Mouse (Mus musculus): ENCODE data around the gene Lenep. TPM values are rescaled to one million over a fixed set of nuclear protein-coding genes. Genes with fewer than 3 reads are reported as not detected.

Lenep gene
- polyA plus RNA-seq, 1 experiment from 2014 or later = 2.3 TPM

DNA sequence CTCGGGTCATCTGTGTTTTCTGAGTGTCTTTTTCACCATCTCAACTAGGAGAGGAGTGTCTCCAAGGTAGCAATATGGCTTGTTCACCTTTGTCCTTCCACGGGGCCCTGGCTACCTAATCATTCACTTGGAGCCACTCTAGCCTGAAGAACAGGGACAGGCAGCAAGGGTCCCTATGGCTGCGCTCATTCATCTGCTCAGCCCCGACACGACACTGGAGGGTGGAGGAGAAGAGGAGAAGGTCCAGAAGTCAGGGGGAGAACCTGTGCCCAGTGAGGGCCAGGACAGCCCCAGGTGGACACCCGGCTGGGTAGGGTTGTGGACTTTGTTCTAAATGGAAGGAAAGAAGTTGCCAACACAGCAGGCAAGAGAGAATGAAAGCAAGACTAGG, 47.1 kb downstream of the Lenep start:
- 80% methylated on average over 6 of the region's 6 CpGs for WGBS
- ATAC-seq (replicated peaks) = no peak
- Histone ChIP-seq H3K4me1 (peaks cover 7% of the 10 kb centered on the region), H3K9ac (no peak overlapping the region), H3K27ac (no peak overlapping the region), H3K4me2 (no peak overlapping the region), H3K36me3 (replicated peaks) (no peaks in the 10 kb centered on the region), H3K9me3 (no peaks in the 10 kb centered on the region), H3K27me3 (replicated peaks) (no peaks in the 10 kb centered on the region), H3K4me3 (no peak overlapping the region)

DNA sequence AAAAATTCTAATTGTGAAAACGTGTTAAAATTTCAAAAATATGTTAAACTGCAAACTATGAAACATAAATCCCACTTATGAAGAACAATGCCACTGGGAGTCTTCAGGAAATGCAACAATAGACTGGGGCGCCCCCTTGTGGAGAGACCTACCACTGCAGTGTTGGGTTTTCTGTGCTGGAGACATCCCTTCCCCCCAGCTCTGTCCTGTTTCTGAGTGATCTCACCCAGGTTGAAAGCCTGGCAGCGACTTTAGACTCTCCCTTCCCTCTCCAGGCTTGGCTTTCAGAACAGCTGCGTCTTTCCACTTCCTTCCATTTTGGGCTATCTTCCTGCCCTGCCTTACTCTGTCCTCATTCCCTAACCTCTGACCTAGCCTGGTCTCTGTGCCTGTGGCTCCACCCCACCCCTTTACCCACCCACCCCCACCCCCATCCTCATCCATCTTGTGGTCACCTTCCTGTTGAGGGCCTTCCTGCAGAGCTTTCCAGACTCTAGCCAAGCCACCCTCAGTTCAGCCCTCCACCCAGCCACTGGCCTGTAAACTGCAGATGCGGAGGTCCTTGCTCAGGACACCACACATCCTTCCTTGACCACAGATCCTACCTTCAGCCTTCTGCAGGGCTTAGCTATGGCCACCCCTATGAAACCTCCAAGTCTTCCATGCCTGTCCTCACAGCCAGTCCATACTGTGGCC, 47.6 kb downstream of the Lenep start:
- no peaks in the 10 kb centered on the region for H3K27me3 ChIP-seq (replicated peaks)
- H3K4me2 ChIP-seq = no peak overlapping the region
- no peak for ATAC-seq (replicated peaks)
- no peak overlapping the region for H3K9ac ChIP-seq
- no peak overlapping the region for H3K27ac ChIP-seq
- no peaks in the 10 kb centered on the region for H3K9me3 ChIP-seq
- H3K36me3 ChIP-seq (replicated peaks) = no peaks in the 10 kb centered on the region
- peaks cover 11% of the 10 kb centered on the region for H3K4me1 ChIP-seq
- WGBS = 19% methylated on average over 5 of the region's 5 CpGs
- H3K4me3 ChIP-seq = no peak overlapping the region

- no peak overlapping the region for H3K9ac ChIP-seq
- no peaks in the 10 kb centered on the region for H3K36me3 ChIP-seq (replicated peaks)
- peaks cover 8% of the 10 kb centered on the region; the same call in 1 of the 2 replicates for H3K27me3 ChIP-seq (replicated peaks)
- no peaks in the 10 kb centered on the region for H3K9me3 ChIP-seq
- no peak for ATAC-seq (replicated peaks)
- H3K4me3 ChIP-seq = no peak overlapping the region
- WGBS = 82% methylated on average over 5 of the region's 5 CpGs
- H3K4me2 ChIP-seq = no peak overlapping the region
- H3K4me1 ChIP-seq = peaks cover 20% of the 10 kb centered on the region
- no peak overlapping the region for H3K27ac ChIP-seq
These were observed 51.3 kb downstream of the Lenep start for GRCm38 (mm10) chr3:89351271-89351670.

Other genes starting within 250 kb of the Lenep start
- 59.6 and 59.8 TPM in 2 replicates for gene Hcn3, start 242.6 kb downstream of the Lenep start, polyA plus RNA-seq (2015; fragmentation: Nextera tagmentation; extraction: Ambion mirVana)
- 22.4 and 26.7 TPM in 2 replicates for gene Clk2, start 238.0 kb downstream of the Lenep start, polyA plus RNA-seq (2015; fragmentation: Nextera tagmentation; extraction: Ambion mirVana)
- 144 and 146 TPM in 2 replicates for gene Scamp3, start 225.3 kb downstream of the Lenep start, polyA plus RNA-seq (2015; fragmentation: Nextera tagmentation; extraction: Ambion mirVana)
- 33.5 and 37.5 TPM in 2 replicates for gene Fam189b, start 219.7 kb downstream of the Lenep start, polyA plus RNA-seq (2015; fragmentation: Nextera tagmentation; extraction: Ambion mirVana)
- gene Gba, start 199.9 kb downstream of the Lenep start, polyA plus RNA-seq (2015; fragmentation: Nextera tagmentation; extraction: Ambion mirVana) = 50.3 and 51.0 TPM in 2 replicates
- 58.7 and 58.8 TPM in 2 replicates for gene Thbs3, start 187.6 kb downstream of the Lenep start, polyA plus RNA-seq (2015; fragmentation: Nextera tagmentation; extraction: Ambion mirVana)
- 159 and 161 TPM in 2 replicates for gene Mtx1, start 175.7 kb downstream of the Lenep start, polyA plus RNA-seq (2015; fragmentation: Nextera tagmentation; extraction: Ambion mirVana)
- 0.93 and 1.3 TPM in 2 replicates for gene Muc1, start 173.7 kb downstream of the Lenep start, polyA plus RNA-seq (2015; fragmentation: Nextera tagmentation; extraction: Ambion mirVana)
- 177 and 185 TPM in 2 replicates for gene Krtcap2, start 156.8 kb downstream of the Lenep start, polyA plus RNA-seq (2015; fragmentation: Nextera tagmentation; extraction: Ambion mirVana)
- 95.9 and 97.9 TPM in 2 replicates for gene Trim46, start 156.5 kb downstream of the Lenep start, polyA plus RNA-seq (2015; fragmentation: Nextera tagmentation; extraction: Ambion mirVana)
- 65.8 and 69.1 TPM in 2 replicates for gene Dpm3, start 143.4 kb downstream of the Lenep start, polyA plus RNA-seq (2015; fragmentation: Nextera tagmentation; extraction: Ambion mirVana)
- 31.4 and 37.5 TPM in 2 replicates for gene Slc50a1, start 132.2 kb downstream of the Lenep start, polyA plus RNA-seq (2015; fragmentation: Nextera tagmentation; extraction: Ambion mirVana)
- 8.0 and 10.2 TPM in 2 replicates for gene Efna1, start 121.7 kb downstream of the Lenep start, polyA plus RNA-seq (2015; fragmentation: Nextera tagmentation; extraction: Ambion mirVana)
- 40.5 and 43.0 TPM in 2 replicates for gene Efna3, start 79.8 kb downstream of the Lenep start, polyA plus RNA-seq (2015; fragmentation: Nextera tagmentation; extraction: Ambion mirVana)
- gene Efna4, start 64.8 kb downstream of the Lenep start, polyA plus RNA-seq (2015; fragmentation: Nextera tagmentation; extraction: Ambion mirVana) = 4.3 and 5.8 TPM in 2 replicates
- 59.5 and 62.2 TPM in 2 replicates for gene Adam15, start 52.8 kb downstream of the Lenep start, polyA plus RNA-seq (2015; fragmentation: Nextera tagmentation; extraction: Ambion mirVana)
- gene Dcst2, start 40.8 kb downstream of the Lenep start, polyA plus RNA-seq (2015; fragmentation: Nextera tagmentation; extraction: Ambion mirVana) = 0.14 and 0.17 TPM in 2 replicates
- 0.89 and 0.99 TPM in 2 replicates for gene Dcst1, start 37.5 kb downstream of the Lenep start, polyA plus RNA-seq (2015; fragmentation: Nextera tagmentation; extraction: Ambion mirVana)
- gene Zbtb7b, start 8.0 kb downstream of the Lenep start, polyA plus RNA-seq (2015; fragmentation: Nextera tagmentation; extraction: Ambion mirVana) = 0.59 and 0.64 TPM in 2 replicates
- gene Flad1, start 9.1 kb upstream of the Lenep start, polyA plus RNA-seq (2015; fragmentation: Nextera tagmentation; extraction: Ambion mirVana) = 35.9 and 36.5 TPM in 2 replicates
- 86.7 and 91.2 TPM in 2 replicates for gene Cks1b, start 15.6 kb upstream of the Lenep start, polyA plus RNA-seq (2015; fragmentation: Nextera tagmentation; extraction: Ambion mirVana)
- gene Shc1, start 15.7 kb upstream of the Lenep start, polyA plus RNA-seq (2015; fragmentation: Nextera tagmentation; extraction: Ambion mirVana) = 17.2 and 19.8 TPM in 2 replicates
- 44.0 and 45.6 TPM in 2 replicates for gene Pygo2, start 27.4 kb upstream of the Lenep start, polyA plus RNA-seq (2015; fragmentation: Nextera tagmentation; extraction: Ambion mirVana)
- 15.7 and 18.4 TPM in 2 replicates for gene Pbxip1, start 33.9 kb upstream of the Lenep start, polyA plus RNA-seq (2015; fragmentation: Nextera tagmentation; extraction: Ambion mirVana)
- gene Pmvk, start 51.7 kb upstream of the Lenep start, polyA plus RNA-seq (2015; fragmentation: Nextera tagmentation; extraction: Ambion mirVana) = 123 and 132 TPM in 2 replicates
- gene Kcnn3, start 117.4 kb upstream of the Lenep start, polyA plus RNA-seq (2015; fragmentation: Nextera tagmentation; extraction: Ambion mirVana) = 8.5 and 8.7 TPM in 2 replicates